Mouse (Mus musculus) G1E (cell line): ENCODE measurements around the gene Olfr963.

Experiments used
- CTCF ChIP-seq: IDR thresholded peaks from 2 replicates; pipeline ENCODE4 v1.5.1; 2012; ENCODE audit warnings: low read depth, low read length, inconsistent platforms, mixed read lengths
- GATA1 ChIP-seq: IDR thresholded peaks from 2 replicates; pipeline ENCODE4 v1.6.1; 2012; ENCODE audit warnings: borderline replicate concordance, low read length, inconsistent platforms, mixed read lengths
- TAL1 ChIP-seq: conservative IDR thresholded peaks from 2 replicates; pipeline ENCODE4 v1.6.1; 2012; ENCODE audit warnings: low read depth, low read length, inconsistent platforms, mixed read lengths

DNA sequence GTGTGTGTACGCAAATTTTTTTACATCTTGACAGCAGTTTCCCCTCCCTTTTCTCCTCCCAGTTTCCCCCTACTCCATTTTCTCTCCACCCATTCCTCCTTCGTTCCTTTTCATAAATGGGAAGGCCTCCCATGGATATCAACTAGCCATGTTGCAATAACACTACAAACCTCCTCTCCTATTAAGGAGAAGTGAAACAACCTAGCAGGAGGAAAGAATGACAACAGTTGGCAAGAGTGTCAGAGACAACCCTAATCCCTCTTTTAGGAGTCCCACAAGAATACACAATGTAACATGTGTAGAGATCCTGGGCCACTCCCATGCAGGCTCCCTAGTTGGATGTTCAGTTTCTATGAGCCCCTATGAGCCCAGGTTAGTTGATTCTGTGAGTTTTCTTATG is 7.8 kb downstream of the Olfr963 start:
- TF ChIP-seq CTCF (no peak), GATA1 (no peak), TAL1 (no peak)
